Mouse (Mus musculus) gonadal fat pad, adult 2 months (tissue): ENCODE data around the gene Eps8. TPM values are rescaled to one million over a fixed set of nuclear protein-coding genes. Genes with fewer than 3 reads are reported as not detected.

Experiments used
- DNase-seq: peaks from one replicate; pipeline ENCODE4 v3.0.0-alpha.2; 2012; ENCODE audit warnings: low read depth
- polyA plus RNA-seq: library from polyadenylated mRNA; depleted of rRNA; stranded (reverse); fragments of >200 nt; gene quantifications from 2 replicates; pipeline ENCODE4 v1.2.3, GENCODE M21; 2012

The Eps8 gene
- polyA plus RNA-seq, 1 experiment: 13.8 TPM

DNA sequence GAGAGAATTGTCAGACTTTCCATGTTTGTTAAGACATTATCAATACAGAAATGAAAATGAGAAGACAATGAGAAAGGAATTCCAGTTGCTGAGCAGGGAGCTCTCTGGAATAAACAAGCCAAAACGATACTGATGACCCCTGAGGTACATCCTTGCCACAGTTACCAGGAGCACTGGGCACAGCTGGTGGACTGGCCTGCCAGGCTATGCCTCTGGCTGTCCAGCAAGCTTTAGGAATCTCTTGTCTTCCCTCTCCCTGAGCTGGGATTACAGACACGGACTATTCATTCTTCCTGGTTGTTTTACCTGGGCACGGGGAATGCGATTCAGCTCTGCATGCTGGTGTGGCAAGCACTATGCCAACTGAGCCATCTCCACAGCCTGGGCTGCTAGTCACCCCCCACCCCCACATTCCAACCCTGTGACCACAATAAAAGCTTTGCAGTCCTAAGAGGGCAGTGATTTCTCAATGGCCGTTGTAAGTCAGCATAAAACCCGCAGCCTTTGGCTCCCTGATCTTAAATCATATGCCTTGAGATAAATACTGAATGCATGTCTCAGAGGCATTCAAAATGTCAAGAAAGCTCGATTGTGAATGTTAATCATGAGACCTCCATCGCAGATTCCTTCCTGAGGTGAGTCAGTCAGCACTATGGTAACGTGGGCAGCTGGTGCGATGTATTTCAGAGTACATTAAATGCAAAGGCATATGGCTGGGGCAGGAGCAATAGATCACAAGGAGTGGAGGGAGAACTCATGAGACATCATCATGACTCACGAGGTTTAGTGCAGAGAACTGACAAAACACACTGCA lies 134.9 kb downstream of the Eps8 start:
- no peak for DNase-seq

- no peak for DNase-seq
Observed at GRCm38 (mm10) chr6:137514872-137515271, 139.8 kb downstream of the Eps8 start.

GRCm38 (mm10) chr6:137512753-137513152 lies 141.9 kb downstream of the Eps8 start:
- no peak for DNase-seq

GRCm38 (mm10) chr6:137509341-137510045 lies 145.2 kb downstream of the Eps8 start:
- no peak for DNase-seq

DNA sequence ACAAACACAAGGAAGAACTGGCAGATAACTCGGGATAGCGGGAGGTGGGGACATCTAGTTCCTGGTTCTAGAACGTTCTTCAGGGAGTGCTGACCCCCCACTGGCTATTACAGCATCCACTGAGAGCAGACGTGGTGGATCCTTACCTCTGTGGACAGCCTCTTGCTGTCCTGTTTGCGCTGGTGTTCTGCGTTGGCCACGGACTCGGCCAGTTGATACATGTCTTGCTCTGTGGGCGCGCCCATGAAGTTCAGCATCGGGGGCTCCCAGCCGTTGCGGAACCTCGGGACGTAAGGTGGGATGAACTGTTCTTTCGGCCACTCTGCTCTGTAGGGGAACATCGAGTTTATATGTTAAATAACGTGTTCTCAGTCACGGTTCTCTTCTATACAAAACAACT lies 145.7 kb downstream of the Eps8 start:
- no peak for DNase-seq

DNA sequence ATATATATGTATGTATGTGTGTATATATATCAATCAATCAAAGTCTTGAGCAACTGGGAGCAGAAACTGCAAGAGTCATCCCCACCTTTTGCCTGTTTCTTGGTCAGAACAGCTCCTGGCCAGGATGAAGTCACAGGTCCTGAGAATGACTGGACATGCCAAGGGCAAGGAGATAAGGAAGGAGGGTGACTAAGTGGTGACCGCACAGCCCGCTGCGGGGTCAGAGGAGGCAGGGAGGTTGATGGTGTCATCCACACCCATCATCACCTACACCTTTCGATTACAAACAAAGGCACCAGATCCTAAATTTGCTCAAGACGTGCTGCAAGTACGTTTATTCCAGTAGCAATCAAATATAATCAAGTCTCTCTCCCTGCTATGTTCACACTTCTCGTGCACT lies 148.1 kb downstream of the Eps8 start:
- DNase-seq: no peak

DNA sequence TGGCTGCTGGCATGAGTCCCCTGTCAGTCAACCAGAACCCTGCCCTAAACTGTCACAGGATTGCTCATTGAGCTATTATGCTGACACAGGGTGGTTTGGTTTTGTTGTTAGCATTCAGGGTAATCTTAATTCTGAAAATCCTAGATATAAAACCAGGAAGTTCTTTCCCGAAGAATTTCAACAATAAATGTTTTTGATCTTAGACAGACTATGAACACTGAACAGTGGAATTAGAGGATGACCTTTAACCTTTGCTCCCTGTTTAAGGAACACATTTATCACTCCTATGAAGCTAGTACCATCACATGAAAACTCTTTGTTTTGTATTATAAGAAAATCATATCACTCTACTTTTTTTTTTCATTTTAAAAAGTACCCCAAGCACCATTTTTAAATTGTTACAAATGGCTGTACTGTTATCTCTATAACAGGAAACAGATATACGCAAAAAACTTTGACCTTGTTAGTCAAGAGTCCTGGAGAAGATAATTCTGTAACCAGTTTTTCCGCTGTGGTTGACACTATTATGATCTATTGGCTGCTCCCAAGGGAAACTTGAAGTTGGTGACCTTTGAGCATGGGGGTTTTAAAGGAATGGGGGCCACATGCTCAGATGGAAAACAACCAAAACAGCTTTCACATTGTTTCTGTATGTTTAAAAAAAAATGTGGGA lies 149.0 kb downstream of the Eps8 start:
- DNase-seq: no peak

GRCm38 (mm10) chr6:137504052-137504451 lies 150.6 kb downstream of the Eps8 start:
- no peak for DNase-seq

DNA sequence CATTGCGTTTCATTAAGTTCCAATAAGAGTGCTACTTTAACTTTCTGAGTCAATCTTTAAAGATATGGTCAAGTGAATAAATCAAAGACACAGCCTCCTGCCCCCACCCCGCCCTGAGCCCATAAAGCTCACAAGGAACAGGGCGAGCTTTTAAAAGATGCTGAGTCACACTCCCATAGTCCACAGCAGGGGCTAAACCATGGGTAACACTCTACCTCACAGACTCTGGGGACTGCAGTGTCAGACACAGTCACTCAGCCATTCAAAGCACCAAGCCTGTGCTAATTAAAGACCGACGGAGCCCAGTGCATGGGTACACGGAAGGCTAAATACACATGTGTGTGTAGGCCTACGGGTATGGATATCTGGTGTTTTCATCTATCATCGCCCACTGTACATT lies 151.2 kb downstream of the Eps8 start:
- no peak for DNase-seq

GRCm38 (mm10) chr6:137503009-137503408 lies 151.7 kb downstream of the Eps8 start:
- no peak for DNase-seq

DNA sequence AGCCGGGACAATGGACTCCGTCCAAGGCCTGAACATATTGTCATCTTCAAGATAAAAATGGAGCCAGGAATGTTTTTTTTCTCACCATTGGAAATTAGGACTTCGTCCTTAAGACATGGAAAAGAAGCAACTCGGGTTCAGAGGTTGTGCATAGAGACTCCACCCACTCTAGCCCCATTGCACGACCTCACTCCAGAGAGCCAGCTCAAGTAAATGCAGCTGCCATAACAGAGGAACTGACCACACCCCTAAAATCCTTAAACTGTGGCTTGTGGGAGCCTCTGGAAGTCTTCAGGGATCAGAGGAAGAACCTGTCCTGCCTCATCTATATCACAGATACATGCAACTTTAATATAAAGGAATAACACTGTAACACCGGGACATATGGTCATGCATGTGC lies 155.9 kb downstream of the Eps8 start:
- no peak for DNase-seq

DNA sequence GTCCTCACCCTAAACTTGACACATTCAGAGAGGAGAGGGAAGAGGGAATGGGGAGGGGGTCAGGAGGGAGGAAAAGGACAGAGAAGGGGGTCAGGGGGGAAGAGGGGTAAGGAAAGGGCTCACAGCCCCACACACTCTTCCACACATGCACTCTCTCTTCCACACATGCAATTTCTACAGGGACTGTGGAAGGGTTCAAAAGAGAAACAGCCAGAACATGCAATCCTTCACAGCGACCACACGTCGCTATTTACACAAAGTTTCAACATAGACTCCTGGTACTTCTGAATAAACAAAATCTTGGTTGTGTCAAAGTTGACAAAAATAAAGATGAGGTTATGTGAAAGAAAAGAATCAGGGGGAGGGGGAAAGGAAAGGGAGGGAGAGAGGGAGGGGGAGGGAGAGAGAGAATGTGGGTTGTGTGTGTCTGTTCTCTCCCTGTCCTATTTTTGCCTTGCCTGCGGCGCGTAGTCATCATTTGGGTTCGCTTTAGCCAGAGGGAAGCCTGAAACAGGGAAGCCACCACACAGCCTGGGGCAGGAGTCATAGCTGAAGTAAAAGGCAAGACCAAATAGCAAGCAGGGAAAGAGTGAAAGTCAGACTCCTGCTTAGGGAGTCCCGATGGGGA lies 157.4 kb downstream of the Eps8 start:
- no peak for DNase-seq

- DNase-seq: no peak
Observed at GRCm38 (mm10) chr6:137496562-137496961, 158.1 kb downstream of the Eps8 start.

DNA sequence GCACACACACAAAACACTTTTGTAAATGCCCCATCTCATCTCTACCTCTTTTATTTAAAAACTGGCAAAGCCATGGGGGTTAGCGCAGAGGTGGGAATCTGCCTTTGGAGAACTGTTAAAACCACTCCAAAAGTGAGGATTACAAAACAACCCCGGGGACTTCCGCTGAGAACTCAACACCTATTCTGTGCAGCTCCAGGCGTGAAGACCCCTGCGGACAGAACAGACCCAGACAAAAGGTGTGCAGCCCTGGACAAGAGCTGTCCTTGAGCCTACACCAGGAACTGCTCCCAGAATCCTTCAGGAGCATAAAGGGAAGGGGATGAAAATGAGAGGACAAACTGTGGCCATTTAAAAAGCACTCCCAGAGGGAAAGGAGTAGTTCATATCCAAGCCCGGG lies 159.4 kb downstream of the Eps8 start:
- DNase-seq: no peak

DNA sequence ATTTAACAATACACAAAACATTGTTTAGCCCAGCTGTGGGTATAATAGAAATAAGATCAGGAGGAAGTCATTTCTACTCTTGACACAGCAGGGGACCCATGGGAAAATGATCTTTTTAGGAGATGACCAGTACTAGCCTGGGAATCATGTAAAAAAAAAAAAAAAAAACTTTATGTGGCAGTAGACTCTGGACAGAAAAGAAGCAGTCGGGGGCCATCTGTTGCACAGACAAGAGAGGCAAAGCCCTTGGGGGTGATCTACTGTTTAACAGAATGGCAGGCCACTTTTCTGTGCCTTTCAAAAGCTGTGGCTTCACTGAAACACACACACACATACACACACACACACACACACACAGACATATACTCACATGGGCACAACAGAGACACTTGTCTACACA lies 159.9 kb downstream of the Eps8 start:
- no peak for DNase-seq

DNA sequence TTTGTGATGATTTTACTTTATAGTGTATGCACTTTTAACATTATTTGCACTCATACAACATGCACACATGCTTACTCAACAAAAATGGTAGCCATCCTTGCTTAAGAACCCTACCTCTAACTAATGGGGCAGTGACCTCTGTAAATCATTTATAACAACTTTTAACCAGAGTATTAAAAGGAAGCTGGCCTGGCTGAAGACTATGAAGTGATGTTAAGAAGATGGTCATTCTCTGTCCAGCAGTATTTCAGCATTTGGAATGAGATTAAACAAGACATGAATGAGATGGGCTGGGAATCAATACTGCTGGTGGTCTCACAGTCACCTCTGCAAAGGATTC lies 160.6 kb downstream of the Eps8 start:
- DNase-seq: no peak

- no peak for DNase-seq
Observed at GRCm38 (mm10) chr6:137493211-137494135, 161.2 kb downstream of the Eps8 start.

GRCm38 (mm10) chr6:137492582-137492981 lies 162.1 kb downstream of the Eps8 start:
- DNase-seq: no peak

DNA sequence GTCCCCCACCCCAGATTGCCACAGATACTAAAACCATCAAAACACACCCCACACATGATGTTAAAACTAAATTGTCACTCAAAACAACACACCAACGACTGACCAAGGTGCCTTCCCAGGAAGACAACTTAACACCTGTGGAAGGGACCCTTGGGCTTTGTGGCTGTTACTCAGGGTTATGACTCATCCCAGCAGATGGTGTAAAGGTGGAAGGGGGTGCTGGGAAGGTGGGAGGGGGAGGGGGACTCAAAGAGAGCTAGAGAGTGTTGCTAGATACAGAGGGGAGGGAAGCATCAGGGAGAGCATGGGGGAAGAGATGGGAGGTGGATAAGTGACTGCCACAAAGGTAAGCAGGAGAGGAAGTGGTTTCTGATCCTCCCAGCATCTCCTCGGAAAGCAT lies 163.0 kb downstream of the Eps8 start:
- no peak for DNase-seq

- DNase-seq: no peak
Observed at GRCm38 (mm10) chr6:137490115-137490514, 164.6 kb downstream of the Eps8 start.

GRCm38 (mm10) chr6:137487443-137487842 lies 167.2 kb downstream of the Eps8 start:
- DNase-seq: no peak
